Mouse (Mus musculus) gastrocnemius, adult 18-20 months (tissue): ENCODE data around the gene Pou3f1. TPM values are rescaled to one million over a fixed set of nuclear protein-coding genes. Genes with fewer than 3 reads are reported as not detected.

Experiments
- DNase-seq: peaks from one replicate; pipeline ENCODE4 v3.0.0; 2021; ENCODE audit warnings: low spot score
- long read RNA-seq, 2 experiments: library from polyadenylated mRNA; stranded (forward); transcript quantifications; one replicate each; pipeline ENCODE4 v2.0.0; 2021
- total RNA-seq, 2 experiments: library from RNA; stranded (reverse); gene quantifications; 2 replicates each; pipeline ENCODE4 v1.2.3; 2021

The Pou3f1 gene
- under 1 TPM; 0.31 to 0.39 TPM for total RNA-seq
- long read RNA-seq, experiment 1: 0 reads
- long read RNA-seq, experiment 2, partial matches to known transcripts: 0 of 1 reads
- long read RNA-seq, experiment 2, other reads (novel, unspliced or antisense): 0 of 1 reads

DNA sequence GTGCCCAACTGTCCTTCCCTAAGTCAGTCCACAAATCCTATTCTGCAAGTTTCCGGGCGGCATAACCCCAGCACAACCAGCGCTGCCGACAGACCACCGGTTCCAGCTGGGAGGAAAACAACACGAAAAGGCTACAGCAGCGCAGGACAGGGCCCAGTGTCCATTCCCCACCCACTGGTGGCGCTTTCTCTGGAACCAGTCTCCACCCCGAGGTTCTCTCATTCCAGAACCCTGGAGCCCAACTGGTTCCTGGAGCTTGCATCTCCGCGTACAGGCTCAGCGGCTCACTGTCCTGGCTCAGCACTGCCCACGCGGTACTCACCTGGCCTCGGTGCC, at the start of gene Pou3f1:
Pou3f1 (plus strand) TSS at position 290 of the 336 bp plus-strand sequence.
- no peak for DNase-seq

DNA sequence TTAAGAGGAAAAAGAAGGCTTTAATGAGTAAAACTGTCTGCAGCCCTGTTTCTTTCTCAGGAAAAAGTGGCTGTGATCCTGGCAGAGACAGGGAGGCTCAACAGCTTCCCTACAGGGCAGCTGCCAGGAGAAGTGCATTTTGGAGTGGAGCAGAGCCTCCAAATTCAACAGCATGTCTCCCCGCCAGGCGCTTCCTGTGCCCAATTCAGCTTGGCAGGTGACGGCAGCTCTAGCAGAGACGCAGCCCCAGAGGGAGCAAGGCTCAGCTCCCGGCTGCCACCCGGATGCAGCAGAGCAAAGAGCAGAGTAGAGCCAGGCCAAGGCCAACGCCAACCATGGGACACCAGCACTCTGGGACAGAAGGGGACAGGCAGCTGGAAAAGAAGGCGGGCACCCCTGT, 49.4 kb upstream of the Pou3f1 start:
- no peak for DNase-seq

DNA sequence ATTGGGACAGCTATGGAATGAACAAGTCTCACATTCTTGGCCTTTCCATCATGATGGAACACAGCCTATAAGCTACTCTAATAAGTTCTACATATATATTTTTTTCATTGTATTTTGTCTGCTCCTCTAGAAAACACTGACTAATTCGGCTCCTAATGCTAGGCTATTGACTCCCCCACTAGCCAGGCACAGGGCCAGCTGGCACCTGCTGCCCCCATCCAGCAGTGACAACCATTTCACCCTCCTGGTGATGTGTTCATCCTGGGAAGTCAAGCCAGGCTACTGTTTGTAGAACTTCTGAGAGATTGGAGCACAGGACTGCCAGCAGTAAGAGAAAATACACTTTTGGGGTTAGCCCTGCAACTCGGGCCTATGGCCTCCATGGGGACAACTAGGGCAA, 46.5 kb upstream of the Pou3f1 start:
- no peak for DNase-seq

DNA sequence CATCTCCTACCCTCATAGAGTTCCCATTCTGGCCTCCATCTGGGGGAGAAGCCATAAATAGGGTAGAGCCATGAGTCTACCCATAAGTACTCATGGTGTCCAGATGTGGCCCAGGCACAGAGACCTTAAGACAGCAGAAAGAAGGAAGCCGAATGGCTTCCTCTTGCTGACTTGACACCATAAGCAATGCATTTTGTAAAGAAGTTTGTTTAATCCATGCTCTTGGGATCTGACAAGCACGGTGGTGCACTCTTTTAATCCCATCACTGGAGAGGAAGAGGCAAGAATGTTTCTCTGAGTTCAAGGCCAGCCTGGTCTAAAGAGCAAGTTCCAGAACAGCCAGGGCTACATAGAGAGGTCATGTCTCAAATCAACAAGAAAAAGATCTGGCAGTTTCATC, 45.9 kb upstream of the Pou3f1 start, which contains the start of gene 3100002H09Rik:
3100002H09Rik (minus strand) TSS at position 101 of the 400 bp plus-strand sequence.
- no peak for DNase-seq

DNA sequence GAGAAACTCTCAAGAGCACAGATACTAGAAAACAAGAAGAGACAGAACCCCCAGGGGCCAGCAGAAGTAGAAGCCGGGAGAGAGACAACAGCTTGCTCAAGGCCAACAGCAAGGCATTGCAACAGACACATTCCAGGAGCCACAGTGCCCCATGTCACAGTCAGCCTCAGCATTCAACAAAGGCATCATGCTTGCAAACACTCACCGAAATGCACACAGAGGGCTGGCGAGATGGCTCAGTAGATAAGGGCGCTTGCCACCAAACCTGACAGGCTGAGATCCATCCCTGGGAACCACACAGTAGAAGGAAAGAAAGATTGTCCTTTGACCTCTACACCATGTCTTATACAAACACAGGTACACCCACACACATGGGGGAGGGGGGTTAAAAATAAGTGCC, 44.8 kb upstream of the Pou3f1 start:
- no peak for DNase-seq

DNA sequence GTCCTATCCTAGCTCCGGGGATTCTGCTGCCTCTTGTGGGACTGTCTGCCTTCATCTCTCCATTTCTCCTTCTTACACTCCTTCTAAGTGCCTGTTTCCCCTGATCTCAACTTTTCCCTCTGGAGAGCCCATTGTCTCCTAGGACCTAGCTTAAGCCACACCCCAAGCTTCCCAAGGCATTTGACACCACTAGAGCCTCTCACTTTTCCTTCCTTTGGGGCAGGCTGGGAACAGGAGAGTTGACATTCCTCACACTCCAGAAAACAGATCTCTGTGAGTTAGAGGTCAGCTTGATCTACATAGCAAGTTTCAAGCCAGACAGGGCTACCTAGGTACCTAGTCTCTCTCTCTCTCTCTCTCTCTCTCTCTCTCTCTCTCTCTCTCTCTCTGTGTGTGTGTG, 42.4 kb upstream of the Pou3f1 start:
- no peak for DNase-seq

DNA sequence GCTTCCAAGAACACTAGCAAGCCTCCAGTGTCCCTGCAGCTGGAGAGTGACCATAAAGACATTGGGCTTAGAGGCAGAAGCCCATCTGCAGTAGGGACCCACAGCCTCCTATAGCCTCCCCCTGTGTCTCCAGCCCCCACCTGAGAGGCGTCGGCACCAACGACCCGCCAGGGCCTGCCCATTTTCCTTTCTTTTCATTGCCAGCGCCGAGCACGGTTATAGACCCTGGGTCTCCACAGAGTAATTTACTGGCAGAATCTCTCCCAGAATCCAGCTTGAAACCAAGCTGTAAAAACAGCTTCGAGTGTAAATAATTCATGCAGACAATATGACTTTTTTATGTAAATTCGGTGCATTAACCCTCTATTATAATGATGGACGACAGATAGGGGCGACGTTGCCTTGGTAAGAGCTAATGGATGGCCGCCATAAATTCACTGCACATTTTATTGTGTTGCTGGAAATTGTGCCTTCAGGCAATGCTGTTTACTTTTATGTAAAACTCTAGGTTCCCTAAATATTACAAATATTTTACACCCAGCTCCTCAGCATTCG, 41.1 kb upstream of the Pou3f1 start:
- no peak for DNase-seq

DNA sequence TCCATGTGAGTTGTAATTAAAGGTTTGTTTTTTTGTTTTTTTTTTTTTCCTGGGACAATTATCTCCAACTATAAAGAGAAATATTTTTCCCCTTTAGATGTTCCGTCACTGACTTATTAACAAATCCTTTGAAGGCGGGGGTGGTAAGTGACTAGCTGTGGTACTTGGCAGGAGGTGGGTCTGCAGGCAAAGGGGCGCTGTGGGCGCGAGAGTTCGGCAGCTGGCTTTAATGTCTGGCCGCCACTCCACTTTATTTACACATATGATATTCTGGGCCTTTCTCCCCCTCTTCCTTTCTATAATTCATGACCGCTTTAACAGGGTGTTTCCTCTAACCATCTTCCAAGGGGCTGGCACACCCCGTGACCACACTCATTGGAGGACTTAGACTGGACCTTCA, 40.6 kb upstream of the Pou3f1 start:
- no peak for DNase-seq

DNA sequence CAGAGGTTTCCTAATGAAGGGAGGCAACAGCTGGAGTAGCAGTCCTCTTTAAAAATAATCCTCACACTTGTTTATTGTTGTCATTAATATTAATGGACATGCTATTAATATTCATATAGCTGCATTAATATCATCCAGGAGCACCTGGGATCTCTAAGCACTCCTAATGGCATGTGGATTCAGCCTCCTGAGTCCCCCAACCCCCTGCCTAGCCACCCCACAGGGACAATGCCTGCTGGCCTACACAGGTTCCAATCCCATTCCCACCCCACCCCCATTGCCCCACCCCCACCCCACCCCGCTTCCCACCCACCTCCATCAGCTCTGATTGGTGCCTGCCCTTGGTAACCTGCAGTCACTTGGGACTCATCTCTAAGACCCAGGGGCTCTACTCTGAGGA, 40.0 kb upstream of the Pou3f1 start:
- DNase-seq: no peak

DNA sequence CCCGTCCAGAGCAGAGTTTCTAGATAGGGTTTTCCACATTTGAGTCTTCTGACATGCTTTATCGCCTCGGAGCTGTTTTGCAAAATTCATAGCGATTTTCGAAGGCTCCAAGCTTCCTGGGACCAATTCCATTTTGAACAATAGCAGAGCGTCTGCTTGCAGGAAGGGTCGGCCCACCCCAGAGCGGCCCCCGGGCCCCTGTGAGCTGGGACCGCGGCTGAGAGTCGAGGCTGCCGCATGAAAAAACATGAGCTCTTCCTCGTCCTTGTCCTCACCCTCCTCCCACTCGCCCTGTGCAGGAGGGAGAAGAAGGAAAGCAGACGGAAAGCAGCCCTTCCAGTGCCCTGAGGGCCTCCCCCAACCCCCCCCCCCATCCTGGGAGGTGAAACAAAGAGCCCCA, 38.0 kb upstream of the Pou3f1 start:
- no peak for DNase-seq

DNA sequence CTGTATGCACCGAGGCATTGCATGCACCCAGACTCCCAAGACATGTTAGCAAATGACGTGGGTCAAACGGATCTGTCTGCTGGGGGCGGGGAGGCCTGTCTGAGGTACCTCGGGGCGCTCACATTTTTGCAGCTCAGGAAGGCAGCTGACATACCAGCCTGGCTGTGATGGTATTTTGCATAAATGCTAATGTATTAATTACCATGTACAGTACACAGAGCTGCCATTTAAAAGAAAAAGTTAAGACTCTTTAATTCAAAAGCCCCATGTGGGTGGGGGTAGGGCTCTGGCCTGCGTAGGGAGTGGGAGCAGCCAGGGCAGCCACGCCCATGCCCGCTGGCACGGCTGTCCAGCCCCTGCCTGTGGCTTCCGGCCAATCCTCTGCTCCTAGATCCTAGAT, 35.2 kb upstream of the Pou3f1 start:
- no peak for DNase-seq

DNA sequence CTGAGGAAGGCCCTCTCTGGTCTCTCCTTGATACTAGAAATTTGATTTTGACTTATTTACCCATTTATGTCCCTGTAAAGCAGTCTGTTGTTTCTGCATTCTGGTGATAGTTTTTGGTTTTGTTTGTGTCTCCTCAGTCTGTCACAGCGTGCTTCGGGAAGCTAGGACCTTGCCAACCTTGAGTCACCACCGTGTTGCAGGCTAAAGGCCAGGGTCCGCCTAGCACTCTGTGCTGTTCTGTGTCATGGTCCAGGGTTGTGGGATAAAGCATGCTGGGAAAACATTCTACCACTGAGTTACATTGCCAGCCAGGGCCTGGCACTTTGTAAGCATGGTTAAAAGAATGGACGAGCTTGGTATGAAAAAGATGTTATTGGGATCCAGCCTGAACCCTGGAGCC, 34.0 kb upstream of the Pou3f1 start:
- DNase-seq: no peak

DNA sequence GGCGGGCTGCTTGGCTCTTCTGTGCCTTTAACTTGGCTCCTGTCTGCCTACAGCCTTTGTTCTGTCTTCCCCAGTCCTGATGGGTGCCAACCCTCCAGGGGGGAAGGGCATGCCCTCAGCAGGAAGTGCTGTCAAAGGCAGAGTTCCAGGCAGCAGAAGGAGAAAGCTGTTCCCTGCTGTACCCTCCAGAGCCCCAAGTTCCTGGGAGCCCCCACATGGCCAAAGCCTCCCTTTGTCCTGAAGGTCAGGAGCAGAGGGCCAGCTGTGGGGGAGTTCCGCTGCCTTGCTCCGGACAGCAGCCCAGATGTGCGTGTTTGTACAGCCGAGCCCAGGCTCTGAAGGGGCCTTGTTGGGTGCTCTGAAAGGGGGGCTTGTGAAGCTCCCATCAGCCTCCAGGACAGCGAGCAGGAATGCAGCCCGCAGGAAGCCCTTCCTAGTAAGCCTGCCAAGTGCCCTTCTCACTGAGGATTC, 32.5 kb upstream of the Pou3f1 start:
- DNase-seq: no peak

DNA sequence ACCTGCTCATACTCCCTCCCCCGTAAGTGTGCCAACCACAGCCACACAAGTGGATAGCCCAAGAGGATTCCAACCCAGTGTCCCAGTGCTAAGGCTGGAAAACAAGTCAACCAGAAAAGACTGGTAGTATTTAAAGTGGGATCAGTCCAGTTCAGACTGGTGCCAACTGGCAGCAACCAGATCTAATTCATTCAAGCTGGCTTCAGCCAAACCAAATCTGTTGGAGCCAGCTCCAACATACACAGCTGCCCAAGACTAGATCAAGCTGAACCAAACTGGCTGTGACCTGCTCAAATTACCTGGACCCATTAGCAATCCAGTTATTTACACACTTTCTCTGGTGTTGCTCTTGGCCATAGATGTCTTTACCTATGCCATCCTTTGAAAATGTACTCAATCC, 29.8 kb upstream of the Pou3f1 start:
- DNase-seq: no peak

DNA sequence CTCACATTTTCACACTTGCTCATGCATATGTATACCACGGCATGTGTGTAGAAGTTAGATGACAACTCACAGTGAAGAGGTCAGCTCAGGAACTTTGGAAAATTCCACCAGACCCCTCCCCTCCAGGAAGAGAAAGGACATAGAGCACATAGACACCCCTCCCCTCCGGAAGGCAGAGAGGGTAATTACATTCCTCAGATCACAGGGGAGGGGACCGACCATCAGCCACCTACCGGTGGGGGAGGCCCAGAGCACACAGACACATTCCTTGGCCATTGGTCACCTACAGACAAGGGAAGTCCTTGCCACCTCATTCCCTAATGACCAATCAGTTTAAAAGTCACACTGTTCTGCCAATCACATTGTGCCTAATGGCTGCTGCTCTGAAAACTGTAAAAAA, 25.2 kb upstream of the Pou3f1 start:
- no peak for DNase-seq

DNA sequence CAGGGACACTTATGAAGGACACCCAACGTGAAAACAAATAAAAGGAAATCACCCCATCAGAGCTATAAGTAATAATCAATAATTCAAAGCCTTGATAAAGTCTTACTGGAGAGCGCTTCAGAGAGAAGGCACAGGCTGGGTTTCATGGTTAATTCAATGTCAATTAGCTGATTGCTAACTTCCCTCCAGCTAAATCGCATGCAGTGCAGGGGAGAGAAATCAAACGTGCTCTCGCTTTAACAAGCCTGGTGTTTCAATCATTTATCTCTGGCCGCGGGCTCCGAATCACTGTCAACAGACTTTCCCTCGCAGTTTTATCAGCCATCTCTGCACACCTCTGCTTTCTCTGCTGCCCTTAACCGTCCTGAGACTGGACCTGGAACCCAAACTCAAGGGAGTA, 23.8 kb upstream of the Pou3f1 start:
- no peak for DNase-seq

DNA sequence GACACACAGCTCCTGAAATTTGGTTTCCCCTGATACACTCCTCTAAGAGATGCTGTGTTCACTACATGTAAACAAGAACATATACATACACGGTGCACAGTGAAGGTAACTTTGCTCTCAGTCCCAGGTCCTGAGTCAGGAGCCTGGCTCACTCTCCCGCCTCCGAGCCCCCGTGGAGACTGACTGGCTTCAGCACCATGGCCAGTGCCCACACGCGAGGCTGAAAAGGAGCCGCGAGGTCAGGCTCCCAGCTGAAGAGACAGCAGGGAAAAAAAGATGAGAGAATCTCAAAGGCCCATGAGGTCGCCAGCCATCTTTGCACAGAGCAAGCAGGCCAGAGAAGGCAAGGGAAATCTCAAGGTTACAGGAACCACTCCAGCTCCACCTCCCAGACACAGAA, 23.3 kb upstream of the Pou3f1 start:
- no peak for DNase-seq

DNA sequence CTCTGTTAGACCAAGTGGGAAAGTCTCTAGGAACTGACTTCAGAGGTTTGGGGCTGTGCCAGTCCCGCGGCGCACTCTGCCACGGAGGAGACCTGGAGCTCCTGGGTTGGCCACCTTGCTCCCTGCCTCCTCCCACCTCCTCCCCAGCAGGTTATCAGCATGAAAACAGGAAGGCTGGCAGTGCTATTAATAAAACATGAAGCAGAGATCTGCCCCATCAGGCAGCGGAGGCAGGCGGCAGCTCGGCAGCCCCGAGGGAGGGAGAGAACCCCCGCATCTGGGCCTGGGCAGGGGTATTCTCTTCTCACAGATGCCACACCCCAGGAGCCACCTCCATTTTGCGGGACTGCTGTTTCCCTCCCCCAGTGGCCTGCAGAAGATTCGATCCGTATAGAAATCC, 16.9 kb upstream of the Pou3f1 start:
- DNase-seq: no peak

DNA sequence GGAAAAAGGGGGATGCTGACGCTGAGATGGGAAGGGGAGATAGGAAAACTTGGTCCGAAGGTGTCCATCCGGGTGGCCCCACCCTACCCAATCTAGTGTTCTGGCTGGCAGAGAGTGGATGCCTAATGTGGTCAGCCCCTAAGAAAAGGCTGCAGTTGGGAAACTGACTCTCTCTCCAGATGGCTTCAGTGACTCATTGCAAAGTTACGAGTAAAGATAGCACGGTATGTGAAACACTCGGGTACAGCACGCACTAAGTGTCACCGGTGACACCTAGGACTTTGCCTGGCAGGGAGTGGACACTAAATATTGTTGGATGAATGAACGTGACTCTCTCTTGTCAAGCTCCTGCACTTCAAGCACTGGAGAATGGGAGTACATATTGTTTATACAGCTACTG, 12.7 kb upstream of the Pou3f1 start:
- DNase-seq: no peak

DNA sequence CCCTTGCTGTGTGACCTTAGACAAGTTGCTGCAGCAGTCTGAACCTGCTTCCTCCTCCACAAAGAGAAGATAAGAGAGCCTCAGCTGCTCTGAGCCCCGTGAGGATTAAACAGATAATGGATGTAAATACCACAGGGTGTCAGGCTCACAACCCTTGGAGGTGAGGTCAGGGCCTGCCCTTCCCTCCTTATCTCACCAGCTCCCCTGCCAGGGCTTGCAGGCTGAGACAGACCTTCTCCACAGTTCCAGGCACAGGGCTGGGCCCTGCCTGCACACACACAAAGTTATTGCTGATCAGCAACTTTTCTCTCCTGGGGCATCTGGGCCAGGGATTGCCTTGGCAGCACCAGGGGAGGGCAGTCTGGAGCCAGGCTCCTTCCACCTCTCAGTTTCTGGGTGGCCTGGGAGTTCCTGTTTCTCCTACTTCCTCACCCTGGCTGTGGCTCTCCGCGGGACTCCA, 11.6 kb upstream of the Pou3f1 start:
- DNase-seq: no peak

DNA sequence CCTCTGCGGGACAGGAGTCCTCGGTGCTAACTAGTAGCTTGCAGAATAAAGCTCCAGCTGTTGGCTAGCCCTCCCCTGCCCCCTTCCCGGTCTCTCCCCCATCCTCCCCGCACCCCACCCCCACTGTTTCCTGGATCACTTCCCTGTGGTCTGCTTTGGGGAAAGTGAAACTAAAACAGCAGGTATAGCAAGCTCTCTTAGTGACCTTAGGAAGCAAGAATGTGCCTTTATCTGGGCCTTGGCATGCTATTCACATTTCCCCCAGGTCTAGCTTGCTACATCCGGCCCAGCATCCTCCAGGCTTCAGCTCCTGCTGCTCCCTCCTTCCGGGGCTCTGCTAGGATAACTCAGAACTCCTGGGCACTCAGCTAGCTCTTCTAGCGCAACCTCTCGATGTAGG, 10.0 kb upstream of the Pou3f1 start:
- no peak for DNase-seq

DNA sequence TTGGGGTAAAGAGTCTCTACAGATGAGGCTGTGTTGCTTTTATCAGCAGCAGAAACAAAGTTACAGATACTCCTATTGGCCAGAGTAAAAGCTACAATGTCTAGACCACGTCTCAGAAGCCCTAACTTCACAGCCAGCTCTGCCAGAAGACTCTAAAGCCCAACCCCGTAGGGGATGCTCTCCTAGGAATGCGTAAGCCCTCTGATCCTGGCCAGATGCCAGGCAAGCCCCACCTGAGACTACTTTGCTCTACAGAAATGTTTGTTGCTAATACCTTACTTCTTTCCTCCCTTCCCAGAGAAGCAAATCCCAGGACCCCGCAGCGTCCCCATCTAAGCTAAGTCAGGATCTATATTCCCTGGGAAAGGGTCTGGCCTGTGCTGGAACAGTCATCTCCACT, 8.7 kb upstream of the Pou3f1 start:
- no peak for DNase-seq

DNA sequence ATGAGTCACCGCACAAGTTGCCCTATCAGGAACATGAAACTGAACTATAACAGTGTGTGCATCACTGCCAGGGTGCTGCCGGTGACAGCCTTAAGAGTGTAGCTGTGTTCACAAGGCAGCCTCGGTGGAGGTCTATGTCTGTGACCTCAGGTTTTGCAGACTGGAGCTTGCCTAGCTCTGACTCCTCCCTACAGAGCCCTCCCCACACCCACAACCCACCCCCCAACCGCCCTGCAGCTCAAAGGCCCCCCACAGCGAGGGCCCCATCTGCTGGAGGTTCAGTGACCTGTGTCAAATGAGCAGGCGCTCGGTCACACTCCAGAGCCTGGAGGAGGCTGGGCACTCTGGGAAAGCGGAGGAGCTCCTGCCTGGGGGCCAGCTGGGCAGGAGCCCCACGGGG, 3.7 kb upstream of the Pou3f1 start:
- no peak for DNase-seq
